Mouse (Mus musculus): ENCODE data around the gene Ammecr1. TPM values are rescaled to one million over a fixed set of nuclear protein-coding genes. Genes with fewer than 3 reads are reported as not detected.

The Ammecr1 gene
- polyA plus RNA-seq, 1 experiment from 2014 or later: 6.4 TPM

DNA sequence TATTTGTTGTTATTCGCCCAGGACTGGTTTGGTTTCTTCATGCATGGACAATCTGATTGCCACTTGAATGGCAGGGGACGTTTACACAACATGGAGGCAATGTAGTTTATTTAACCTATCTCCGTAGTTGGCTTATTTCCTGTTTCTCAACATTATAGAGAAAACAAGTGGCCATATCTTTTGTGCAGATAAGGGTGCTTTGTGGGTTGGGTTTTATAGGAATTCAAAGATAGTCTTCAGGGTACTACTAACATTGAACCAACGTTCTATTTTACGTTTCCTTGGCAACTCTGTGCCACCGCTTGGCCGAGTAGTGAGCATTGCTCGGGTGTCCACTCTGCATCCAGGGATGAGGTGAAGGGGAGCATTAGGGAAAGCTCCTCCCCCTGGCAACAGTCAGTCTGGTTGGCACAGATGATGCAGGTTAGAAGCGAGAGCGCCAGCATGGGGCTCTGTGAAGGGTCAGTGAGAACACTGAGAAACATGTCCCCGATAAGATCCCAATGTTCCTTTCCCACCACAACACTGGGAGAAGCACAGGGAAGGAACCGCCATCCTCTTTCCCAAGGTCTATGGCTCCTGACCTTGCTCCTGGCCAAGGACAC, 136.6 kb downstream of the Ammecr1 start:
- WGBS (ENCODE audit: insufficient replicate concordance): 53% methylated on average over 12 of the region's 12 CpGs
- H3K9me3 ChIP-seq (replicated peaks; ENCODE audit: control insufficient read depth, low read length): no peaks in the 10 kb centered on the region
- no peak overlapping the region for H3K4me3 ChIP-seq (ENCODE audit: low read depth, low read length)
- no peak overlapping the region for H3K9ac ChIP-seq (ENCODE audit: low read depth, low read length)
- H3K36me3 ChIP-seq (ENCODE audit: control insufficient read depth, insufficient read depth): no peaks in the 10 kb centered on the region
- no peak overlapping the region for H3K27ac ChIP-seq (ENCODE audit: low read length)
- no peaks in the 10 kb centered on the region; the same call in 1 of the 2 replicates for H3K4me1 ChIP-seq (ENCODE audit: control insufficient read depth, low read depth, low read length)
- H3K4me2 ChIP-seq (ENCODE audit: low read depth, low read length): no peak overlapping the region
- H3K27me3 ChIP-seq (ENCODE audit: control insufficient read depth, insufficient read depth, low read depth, low read length): no peaks in the 10 kb centered on the region
- no peak for ATAC-seq (ENCODE audit: low read depth)

DNA sequence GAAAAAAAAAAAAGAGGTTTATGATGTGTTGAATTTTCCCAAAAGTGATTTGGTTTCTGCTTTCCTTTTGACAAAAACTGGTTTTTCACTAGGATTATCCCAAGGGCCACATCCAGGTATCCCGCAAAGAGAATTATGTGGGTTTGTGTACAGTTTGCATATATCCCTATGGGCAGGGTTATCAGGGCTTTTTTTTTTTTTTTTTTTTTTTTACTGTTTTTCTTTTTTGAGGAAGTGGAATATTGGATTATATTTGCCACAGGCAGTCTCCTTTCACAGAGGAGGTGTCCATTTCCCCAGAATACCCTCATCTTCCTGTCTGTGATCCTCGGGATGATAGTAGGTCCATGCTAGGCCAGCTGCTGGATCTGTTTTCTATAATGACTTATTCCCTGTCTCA, 137.3 kb downstream of the Ammecr1 start:
- Histone ChIP-seq H3K9me3 (replicated peaks; ENCODE audit: control insufficient read depth, low read length) (no peaks in the 10 kb centered on the region), H3K27ac (ENCODE audit: low read length) (no peak overlapping the region), H3K4me2 (ENCODE audit: low read depth, low read length) (no peak overlapping the region), H3K27me3 (ENCODE audit: control insufficient read depth, insufficient read depth, low read depth, low read length) (no peaks in the 10 kb centered on the region), H3K36me3 (ENCODE audit: control insufficient read depth, insufficient read depth) (no peaks in the 10 kb centered on the region), H3K9ac (ENCODE audit: low read depth, low read length) (no peak overlapping the region), H3K4me1 (ENCODE audit: control insufficient read depth, low read depth, low read length) (no peaks in the 10 kb centered on the region; the same call in 1 of the 2 replicates), H3K4me3 (ENCODE audit: low read depth, low read length) (no peak overlapping the region)
- ATAC-seq (ENCODE audit: low read depth): no peak
- 62% methylated on average over 2 of the region's 2 CpGs for WGBS (ENCODE audit: insufficient replicate concordance)

DNA sequence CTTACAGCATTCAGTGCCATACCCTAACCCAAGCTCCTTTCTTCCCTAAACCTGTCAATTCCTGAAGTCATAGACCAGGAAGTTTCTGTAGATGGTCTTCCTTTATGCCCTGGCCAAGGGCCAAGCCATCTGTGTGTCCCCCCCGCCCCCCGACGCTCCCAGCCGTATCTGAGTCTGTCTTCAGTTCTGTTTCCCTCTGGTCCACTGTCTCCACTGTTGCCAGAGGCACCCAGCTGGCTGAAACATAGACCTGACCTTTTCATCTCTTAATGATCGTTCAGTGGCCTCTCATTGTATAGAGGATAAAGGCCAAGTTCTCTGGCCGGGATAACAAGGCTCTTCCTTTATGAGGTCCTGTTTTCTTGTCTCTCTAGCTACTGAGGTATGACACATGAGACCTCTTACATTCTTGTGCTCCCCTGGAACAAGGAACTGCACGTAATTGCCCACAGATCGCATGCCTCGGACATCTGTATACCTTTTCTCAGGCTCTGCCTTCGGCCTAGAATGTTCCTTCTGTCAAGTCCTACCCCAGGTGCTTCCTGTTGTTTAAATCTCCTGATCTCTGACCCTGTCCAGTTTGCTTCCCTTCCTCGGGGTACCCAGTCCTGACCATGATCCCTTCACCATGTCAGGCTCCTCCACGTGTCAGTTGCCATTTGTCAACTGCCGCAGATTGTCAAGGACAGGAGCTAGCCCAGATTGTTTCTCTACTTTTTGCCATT, 138.2 kb downstream of the Ammecr1 start:
- no peak for ATAC-seq (ENCODE audit: low read depth)
- H3K4me1 ChIP-seq (ENCODE audit: control insufficient read depth, low read depth, low read length): no peaks in the 10 kb centered on the region; the same call in 1 of the 2 replicates
- H3K9ac ChIP-seq (ENCODE audit: low read depth, low read length): no peak overlapping the region
- no peaks in the 10 kb centered on the region for H3K9me3 ChIP-seq (replicated peaks; ENCODE audit: control insufficient read depth, low read length)
- no peak overlapping the region for H3K4me2 ChIP-seq (ENCODE audit: low read depth, low read length)
- no peak overlapping the region for H3K4me3 ChIP-seq (ENCODE audit: low read depth, low read length)
- H3K36me3 ChIP-seq (ENCODE audit: control insufficient read depth, insufficient read depth): no peaks in the 10 kb centered on the region
- H3K27ac ChIP-seq (ENCODE audit: low read length): no peak overlapping the region
- no peaks in the 10 kb centered on the region for H3K27me3 ChIP-seq (ENCODE audit: control insufficient read depth, insufficient read depth, low read depth, low read length)
- 65% methylated on average over 13 of the region's 13 CpGs for WGBS (ENCODE audit: insufficient replicate concordance)

DNA sequence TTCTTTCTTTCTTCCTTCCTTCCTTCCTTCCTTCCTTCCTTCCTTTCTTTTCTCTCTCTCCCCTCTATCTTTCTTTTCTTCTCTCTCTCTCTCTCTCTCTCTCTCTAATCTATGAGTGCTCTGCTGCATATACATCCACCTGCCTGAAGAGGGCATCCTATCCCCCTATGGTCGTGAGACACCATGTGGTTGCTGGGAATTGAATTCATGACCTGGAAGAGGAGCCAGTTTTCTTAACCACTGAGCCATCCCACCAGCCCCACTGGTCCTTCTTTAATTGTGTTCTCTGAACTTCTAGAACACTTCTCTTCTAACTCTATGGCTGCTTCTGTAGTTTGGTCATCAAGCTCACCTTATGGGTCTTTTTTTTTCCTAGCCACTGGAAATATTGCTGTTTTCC, 138.9 kb downstream of the Ammecr1 start:
- no peak overlapping the region for H3K27ac ChIP-seq (ENCODE audit: low read length)
- H3K4me2 ChIP-seq (ENCODE audit: low read depth, low read length): no peak overlapping the region
- no peaks in the 10 kb centered on the region for H3K9me3 ChIP-seq (replicated peaks; ENCODE audit: control insufficient read depth, low read length)
- WGBS (ENCODE audit: insufficient replicate concordance): 7% methylated on average over 1 of the region's 1 CpGs
- H3K4me1 ChIP-seq (ENCODE audit: control insufficient read depth, low read depth, low read length): no peaks in the 10 kb centered on the region; the same call in 1 of the 2 replicates
- H3K9ac ChIP-seq (ENCODE audit: low read depth, low read length): no peak overlapping the region
- ATAC-seq (ENCODE audit: low read depth): no peak
- no peaks in the 10 kb centered on the region for H3K27me3 ChIP-seq (ENCODE audit: control insufficient read depth, insufficient read depth, low read depth, low read length)
- no peaks in the 10 kb centered on the region for H3K36me3 ChIP-seq (ENCODE audit: control insufficient read depth, insufficient read depth)
- no peak overlapping the region for H3K4me3 ChIP-seq (ENCODE audit: low read depth, low read length)

DNA sequence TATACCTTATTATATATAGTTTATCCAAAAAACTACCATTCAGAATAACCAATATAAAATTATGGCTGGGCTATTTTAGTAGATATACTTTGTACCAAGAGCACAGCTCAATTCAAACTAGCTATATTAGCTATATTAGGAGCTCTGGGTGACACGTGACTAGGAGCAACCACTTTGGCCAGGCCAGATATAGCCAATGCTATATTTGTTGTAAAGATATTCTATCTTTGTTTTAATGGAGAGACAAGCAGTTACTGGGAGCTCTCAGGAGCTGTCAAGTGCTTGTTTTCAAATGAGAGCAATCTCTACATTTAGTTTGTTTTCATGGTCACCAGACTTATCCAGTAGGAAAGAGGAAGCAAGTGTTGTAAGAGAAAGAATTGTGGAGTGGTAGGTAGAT, 141.2 kb downstream of the Ammecr1 start:
- no peak overlapping the region for H3K27ac ChIP-seq (ENCODE audit: low read length)
- 40% methylated on average over 1 of the region's 1 CpGs for WGBS (ENCODE audit: insufficient replicate concordance)
- H3K4me1 ChIP-seq (ENCODE audit: control insufficient read depth, low read depth, low read length): no peaks in the 10 kb centered on the region; the same call in 1 of the 2 replicates
- H3K4me3 ChIP-seq (ENCODE audit: low read depth, low read length): no peak overlapping the region
- H3K36me3 ChIP-seq (ENCODE audit: control insufficient read depth, insufficient read depth): no peaks in the 10 kb centered on the region
- H3K9ac ChIP-seq (ENCODE audit: low read depth, low read length): no peak overlapping the region
- H3K27me3 ChIP-seq (ENCODE audit: control insufficient read depth, insufficient read depth, low read depth, low read length): no peaks in the 10 kb centered on the region
- ATAC-seq (ENCODE audit: low read depth): no peak
- H3K9me3 ChIP-seq (replicated peaks; ENCODE audit: control insufficient read depth, low read length): no peaks in the 10 kb centered on the region
- H3K4me2 ChIP-seq (ENCODE audit: low read depth, low read length): no peak overlapping the region

GRCm38 (mm10) chrX:142821846-142822245, 144.7 kb downstream of the Ammecr1 start:
- Histone ChIP-seq H3K9ac (ENCODE audit: low read depth, low read length) (no peak overlapping the region), H3K4me1 (ENCODE audit: control insufficient read depth, low read depth, low read length) (no peaks in the 10 kb centered on the region), H3K36me3 (ENCODE audit: control insufficient read depth, insufficient read depth) (no peaks in the 10 kb centered on the region), H3K27ac (ENCODE audit: low read length) (no peak overlapping the region), H3K27me3 (ENCODE audit: control insufficient read depth, insufficient read depth, low read depth, low read length) (no peaks in the 10 kb centered on the region), H3K9me3 (replicated peaks; ENCODE audit: control insufficient read depth, low read length) (no peaks in the 10 kb centered on the region), H3K4me3 (ENCODE audit: low read depth, low read length) (no peak overlapping the region), H3K4me2 (ENCODE audit: low read depth, low read length) (no peak overlapping the region)
- ATAC-seq (ENCODE audit: low read depth): no peak
- 26% methylated on average over 3 of the region's 3 CpGs for whole genome bisulfite sequencing (ENCODE audit: insufficient replicate concordance)

DNA sequence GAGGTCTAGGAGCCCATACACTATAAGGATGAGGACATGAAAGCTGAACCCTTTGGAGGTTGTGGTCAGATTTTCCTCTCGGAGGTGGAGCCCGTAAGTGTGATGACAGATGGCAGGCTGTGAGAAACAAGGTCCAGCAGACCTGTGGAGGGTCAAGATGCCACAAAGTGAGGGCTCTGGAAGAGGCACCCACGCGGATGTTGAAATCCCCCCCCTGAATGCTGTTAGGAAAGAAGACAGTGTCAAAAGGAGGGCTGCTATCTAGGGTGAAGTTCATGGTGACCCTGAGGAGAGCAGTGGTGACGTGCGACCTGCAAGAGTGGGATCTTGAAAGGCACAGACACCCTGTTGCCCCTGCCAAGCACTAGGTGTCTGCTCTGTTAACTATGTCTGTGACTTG, 145.3 kb downstream of the Ammecr1 start:
- H3K9me3 ChIP-seq (replicated peaks; ENCODE audit: control insufficient read depth, low read length): no peaks in the 10 kb centered on the region
- H3K4me3 ChIP-seq (ENCODE audit: low read depth, low read length): no peak overlapping the region
- ATAC-seq (ENCODE audit: low read depth): no peak
- no peaks in the 10 kb centered on the region for H3K27me3 ChIP-seq (ENCODE audit: control insufficient read depth, insufficient read depth, low read depth, low read length)
- no peak overlapping the region for H3K4me2 ChIP-seq (ENCODE audit: low read depth, low read length)
- no peak overlapping the region for H3K9ac ChIP-seq (ENCODE audit: low read depth, low read length)
- no peak overlapping the region for H3K27ac ChIP-seq (ENCODE audit: low read length)
- H3K36me3 ChIP-seq (ENCODE audit: control insufficient read depth, insufficient read depth): no peaks in the 10 kb centered on the region
- H3K4me1 ChIP-seq (ENCODE audit: control insufficient read depth, low read depth, low read length): no peaks in the 10 kb centered on the region
- WGBS (ENCODE audit: insufficient replicate concordance): 74% methylated on average over 6 of the region's 6 CpGs

GRCm38 (mm10) chrX:142818057-142818682, 148.4 kb downstream of the Ammecr1 start:
- ATAC-seq (ENCODE audit: low read depth): no peak
- 48% methylated on average over 10 of the region's 10 CpGs for WGBS (ENCODE audit: insufficient replicate concordance)
- H3K27ac ChIP-seq (ENCODE audit: low read length): no peak overlapping the region
- H3K9me3 ChIP-seq (replicated peaks; ENCODE audit: control insufficient read depth, low read length): no peaks in the 10 kb centered on the region
- H3K4me2 ChIP-seq (ENCODE audit: low read depth, low read length): no peak overlapping the region
- H3K27me3 ChIP-seq (ENCODE audit: control insufficient read depth, insufficient read depth, low read depth, low read length): no peaks in the 10 kb centered on the region
- H3K4me3 ChIP-seq (ENCODE audit: low read depth, low read length): no peak overlapping the region
- no peak overlapping the region for H3K9ac ChIP-seq (ENCODE audit: low read depth, low read length)
- no peaks in the 10 kb centered on the region for H3K36me3 ChIP-seq (ENCODE audit: control insufficient read depth, insufficient read depth)
- H3K4me1 ChIP-seq (ENCODE audit: control insufficient read depth, low read depth, low read length): no peaks in the 10 kb centered on the region

- H3K9ac ChIP-seq (ENCODE audit: low read depth, low read length): no peak overlapping the region
- WGBS (ENCODE audit: insufficient replicate concordance): 26% methylated on average over 6 of the region's 6 CpGs
- H3K36me3 ChIP-seq (ENCODE audit: control insufficient read depth, insufficient read depth): no peaks in the 10 kb centered on the region
- no peaks in the 10 kb centered on the region for H3K9me3 ChIP-seq (replicated peaks; ENCODE audit: control insufficient read depth, low read length)
- no peaks in the 10 kb centered on the region for H3K27me3 ChIP-seq (ENCODE audit: control insufficient read depth, insufficient read depth, low read depth, low read length)
- no peak overlapping the region for H3K4me3 ChIP-seq (ENCODE audit: low read depth, low read length)
- H3K27ac ChIP-seq (ENCODE audit: low read length): no peak overlapping the region
- no peak for ATAC-seq (ENCODE audit: low read depth)
- no peak overlapping the region for H3K4me2 ChIP-seq (ENCODE audit: low read depth, low read length)
- H3K4me1 ChIP-seq (ENCODE audit: control insufficient read depth, low read depth, low read length): no peaks in the 10 kb centered on the region
Observed at GRCm38 (mm10) chrX:142813146-142813545, 153.4 kb downstream of the Ammecr1 start.

Measured in liver, embryonic 16.5 days (tissue).